Comparison of ENCODE assay signal across 26 mouse cellular contexts in genomic region chr5:65150376-65150955, GRCm38 (mm10). TPM values are rescaled to one million over a fixed set of nuclear protein-coding genes. Genes with fewer than 3 reads are reported as not detected.
DNase-seq lines count a peak whose midpoint lies in the region; ATAC-seq lines count a peak whose summit lies in the region.
"Had no signal": no experiment of that assay in that cellular context is flagged by ENCODE, and none has a peak within 500 bp of the region (broad histone marks: within the 10 kb centered on the region; RNA-seq: fewer than 3 reads in every experiment).

No protein-coding gene starts in this region.

- H3K4me3 ChIP-seq in kidney, embryonic 14.5 days (ENCODE audit: low read length) = no peak overlapping the region
- no peak overlapping the region for H3K4me3 ChIP-seq in kidney, embryonic 16.5 days (ENCODE audit: low read length)
- no peak overlapping the region for H3K4me3 ChIP-seq in lung, embryonic 15.5 days
- H3K4me3 ChIP-seq: forebrain, embryonic 10.5 days; forebrain, embryonic 13.5 days; heart, adult 2 months; heart, embryonic 10.5 days; heart, embryonic 13.5 days had no signal

- peak; percentile 21 for DNase-seq in kidney, adult 18-20 months
- peak; percentile 76 for DNase-seq in kidney, adult 9 months
- DNase-seq in lung, postnatal 25 days (ENCODE audit: low spot score) = no peak
- DNase-seq: adrenal gland, postnatal 10 days; adrenal gland, postnatal 36 days; B cell, adult 2 months; cerebellum, adult 18-20 months; cerebellum, adult 9-10 months; cerebellum, postnatal 14 days; gastrocnemius, postnatal 10 days; gastrocnemius, postnatal 36 days; heart, adult 2 months; heart, postnatal 14 days; heart, postnatal 4 days had no signal

- 87% methylated on average over 8 of the region's 8 CpGs for WGBS in kidney, embryonic 14.5 days
- WGBS in kidney, embryonic 16.5 days = 84% methylated on average over 8 of the region's 8 CpGs
- WGBS in lung, embryonic 15.5 days = 66% methylated on average over 8 of the region's 8 CpGs

- ATAC-seq in kidney, embryonic 14.5 days (ENCODE audit: low FRiP score, low TSS enrichment) = no peak
- no peak for ATAC-seq in kidney, embryonic 16.5 days (ENCODE audit: low FRiP score, low TSS enrichment)
- ATAC-seq in lung, embryonic 15.5 days (ENCODE audit: borderline replicate concordance, extremely low read depth, low FRiP score, low TSS enrichment) = peak; percentile 31; the same call in 1 of the 2 replicates
- ATAC-seq: forebrain, embryonic 13.5 days; forebrain, embryonic 16.5 days; Patski had no signal

- no peaks in the 10 kb centered on the region for H3K4me1 ChIP-seq in kidney, embryonic 14.5 days (ENCODE audit: control insufficient read depth, insufficient read depth, low read length)
- H3K4me1 ChIP-seq in kidney, embryonic 16.5 days (ENCODE audit: insufficient read depth, low read length) = no peaks in the 10 kb centered on the region
- peaks cover 11% of the 10 kb centered on the region for H3K4me1 ChIP-seq in lung, embryonic 15.5 days
- H3K4me1 ChIP-seq: forebrain, embryonic 10.5 days; forebrain, embryonic 13.5 days had no signal

- no peak overlapping the region for H3K4me2 ChIP-seq in kidney, embryonic 14.5 days (replicated peaks; ENCODE audit: low read depth, low read length)
- no peak overlapping the region for H3K4me2 ChIP-seq in kidney, embryonic 16.5 days (replicated peaks; ENCODE audit: low read depth, low read length)
- H3K4me2 ChIP-seq in lung, embryonic 15.5 days = no peak overlapping the region
- H3K4me2 ChIP-seq: forebrain, embryonic 13.5 days; heart, embryonic 13.5 days had no signal

- no peak overlapping the region for H3K9ac ChIP-seq in kidney, embryonic 14.5 days (ENCODE audit: low read depth, low read length)
- H3K9ac ChIP-seq in kidney, embryonic 16.5 days (replicated peaks; ENCODE audit: low read length) = no peak overlapping the region
- H3K9ac ChIP-seq in lung, embryonic 15.5 days = no peak overlapping the region
- H3K9ac ChIP-seq: forebrain, embryonic 13.5 days; heart, embryonic 13.5 days had no signal

- H3K27me3 ChIP-seq in kidney, embryonic 14.5 days (ENCODE audit: control insufficient read depth, insufficient read depth, low read length) = no peaks in the 10 kb centered on the region
- no peaks in the 10 kb centered on the region for H3K27me3 ChIP-seq in kidney, embryonic 16.5 days (ENCODE audit: insufficient read depth, low read length)
- H3K27me3 ChIP-seq in lung, embryonic 15.5 days = no peaks in the 10 kb centered on the region
- H3K27me3 ChIP-seq: CH12.LX; forebrain, embryonic 13.5 days; heart, embryonic 13.5 days; Patski had no signal

- peaks cover 26% of the 10 kb centered on the region; the same call in 1 of the 2 replicates for H3K36me3 ChIP-seq in kidney, embryonic 14.5 days (ENCODE audit: control insufficient read depth, insufficient read depth, low read length)
- peaks cover 5% of the 10 kb centered on the region; the same call in 1 of the 2 replicates for H3K36me3 ChIP-seq in kidney, embryonic 16.5 days (ENCODE audit: insufficient read depth, low read length)
- peaks cover 27% of the 10 kb centered on the region; the same call in 1 of the 2 replicates for H3K36me3 ChIP-seq in lung, embryonic 15.5 days
- H3K36me3 ChIP-seq: G1E had no signal

- no peaks in the 10 kb centered on the region for H3K9me3 ChIP-seq in kidney, embryonic 14.5 days (ENCODE audit: control insufficient read depth, low read length)
- no peaks in the 10 kb centered on the region for H3K9me3 ChIP-seq in kidney, embryonic 16.5 days (ENCODE audit: low read length)
- no peaks in the 10 kb centered on the region for H3K9me3 ChIP-seq in lung, embryonic 15.5 days
- H3K9me3 ChIP-seq: forebrain, embryonic 10.5 days; forebrain, embryonic 13.5 days; G1E; heart, embryonic 10.5 days; heart, embryonic 13.5 days had no signal

- H3K27ac ChIP-seq in kidney, embryonic 14.5 days (ENCODE audit: low read depth, low read length) = no peak overlapping the region
- H3K27ac ChIP-seq in kidney, embryonic 16.5 days (ENCODE audit: low read length) = no peak overlapping the region
- H3K27ac ChIP-seq in lung, embryonic 15.5 days = 0 out of 2 replicates have a peak overlapping the region, but pooled peaks have one; percentile 3
- H3K27ac ChIP-seq: forebrain, embryonic 10.5 days; forebrain, embryonic 13.5 days; heart, adult 2 months; heart, embryonic 10.5 days; heart, embryonic 13.5 days had no signal

RNA-seq across cellular contexts. Expression of gene Klhl5, which starts 43.1 kb away (rescaled TPM):
- 16.1 and 22.4 TPM in 2 replicates for polyA plus RNA-seq in kidney, embryonic 14.5 days (2014; fragmentation: Nextera tagmentation; extraction: Ambion mirVana)
- 13.7 and 15.8 TPM in 2 replicates for polyA plus RNA-seq in kidney, embryonic 16.5 days (2015; fragmentation: Nextera tagmentation; extraction: Ambion mirVana)
- polyA plus RNA-seq in lung, embryonic 15.5 days (2015; fragmentation: Nextera tagmentation; extraction: Ambion mirVana) = 26.8 and 28.6 TPM in 2 replicates

RNA-seq across cellular contexts. Expression of gene Wdr19, which starts 49.0 kb away (rescaled TPM):
- 8.7 and 15.8 TPM in 2 replicates for polyA plus RNA-seq in kidney, embryonic 14.5 days (2014; fragmentation: Nextera tagmentation; extraction: Ambion mirVana)
- 12.8 and 13.1 TPM in 2 replicates for polyA plus RNA-seq in kidney, embryonic 16.5 days (2015; fragmentation: Nextera tagmentation; extraction: Ambion mirVana)
- 9.7 and 10.5 TPM in 2 replicates for polyA plus RNA-seq in lung, embryonic 15.5 days (2015; fragmentation: Nextera tagmentation; extraction: Ambion mirVana)

RNA-seq across cellular contexts. Expression of gene Tmem156, which starts 58.5 kb away (rescaled TPM):
- 0.13 and 0.31 TPM in 2 replicates for polyA plus RNA-seq in kidney, embryonic 14.5 days (2014; fragmentation: Nextera tagmentation; extraction: Ambion mirVana)
- polyA plus RNA-seq in kidney, embryonic 16.5 days (2015; fragmentation: Nextera tagmentation; extraction: Ambion mirVana) = 0.17 and 0.28 TPM in 2 replicates
- 0.42 and 0.50 TPM in 2 replicates for polyA plus RNA-seq in lung, embryonic 15.5 days (2015; fragmentation: Nextera tagmentation; extraction: Ambion mirVana)
- polyA plus RNA-seq: embryonic facial prominence, embryonic 11.5 days; forebrain, embryonic 10.5 days; forebrain, embryonic 13.5 days; G1E; heart, adult 2 months; heart, embryonic 13.5 days; Patski had no signal
